Mouse (Mus musculus) ES-E14 (cell line): ENCODE measurements at regions not wholly inside any gene's neighbourhood (a gene's known extent, or its start where the extent isn't known, plus 50 kb on each side); places are given as distances from the start of the nearest gene placed in this dataset.

Experiments used
- DNase-seq: peaks from one replicate; pipeline ENCODE4 v3.0.0-alpha.2; 2013; ENCODE audit warnings: low read depth, low spot score
- H3K27ac ChIP-seq: 2 replicates; pipeline ENCODE4 v1.5.1; 2012; ENCODE audit warnings: low read depth, mild to moderate bottlenecking, low read length, moderate library complexity, mixed read lengths; ENCODE audit not compliant: poor library complexity, insufficient read depth, severe bottlenecking
- H3K36me3 ChIP-seq: 2 replicates; pipeline ENCODE4 v1.6.1; 2012; ENCODE audit warnings: mild to moderate bottlenecking, low read length, moderate library complexity, mixed read lengths; ENCODE audit not compliant: control insufficient read depth, poor library complexity, insufficient read depth, severe bottlenecking
- H3K4me1 ChIP-seq, 2 experiments: fragments of 150-350 bp in 1 of 2; sonication (generic) in 1 of 2; 2 replicates each; pipeline ENCODE4 v1.6.1; 2012; ENCODE audit warnings: low read length in 2 of 2, mild to moderate bottlenecking in 1 of 2, mixed read lengths in 1 of 2; ENCODE audit not compliant: control insufficient read depth in 2 of 2, insufficient read depth in 2 of 2, poor library complexity in 1 of 2
- H3K4me3 ChIP-seq, 2 experiments: fragments of 150-350 bp in 1 of 2; sonication (generic) in 1 of 2; 2 replicates each; pipeline ENCODE4 v1.5.1; 2012; ENCODE audit warnings: low read length in 2 of 2, low read depth in 1 of 2, mild to moderate bottlenecking in 1 of 2, mixed read lengths in 1 of 2; ENCODE audit not compliant: insufficient read depth in 1 of 2, poor library complexity in 1 of 2, severe bottlenecking in 1 of 2
- H3K9ac ChIP-seq: 2 replicates; pipeline ENCODE4 v1.6.1; 2012; ENCODE audit warnings: low read depth, mild to moderate bottlenecking, low read length, mixed read lengths; ENCODE audit not compliant: poor library complexity, insufficient read depth, severe bottlenecking
- H3K9me3 ChIP-seq: fragments of 150-350 bp; sonication (generic); 2 replicates; pipeline ENCODE4 v1.6.1; 2012; ENCODE audit warnings: low read depth, mild to moderate bottlenecking, low read length; ENCODE audit not compliant: control insufficient read depth, insufficient read depth
- CHD2 ChIP-seq: IDR thresholded peaks from 2 replicates; pipeline ENCODE4 v1.6.1; 2014; ENCODE audit warnings: mild to moderate bottlenecking, low read depth, low read length, inconsistent platforms
- HCFC1 ChIP-seq: IDR thresholded peaks from 2 replicates; pipeline ENCODE4 v1.6.1; 2012; ENCODE audit warnings: low read length, inconsistent platforms, borderline replicate concordance; ENCODE audit not compliant: insufficient read depth
- MAFK ChIP-seq: IDR thresholded peaks from 2 replicates; pipeline ENCODE4 v1.6.1; 2014; ENCODE audit warnings: mild to moderate bottlenecking, low read depth, low read length, inconsistent platforms; ENCODE audit not compliant: insufficient read depth
- ZC3H11A ChIP-seq: IDR thresholded peaks from 2 replicates; pipeline ENCODE4 v1.6.1; 2012; ENCODE audit warnings: low read depth, mild to moderate bottlenecking, inconsistent platforms, low read length, borderline replicate concordance
- ZNF384 ChIP-seq: IDR thresholded peaks from 2 replicates; pipeline ENCODE4 v1.6.1; 2012; ENCODE audit warnings: low read depth, low read length, inconsistent platforms
- in situ Hi-C, 2 experiments: fragments of 600-800 bp; cut with MboI; formaldehyde crosslinking; loops; one replicate each; pipeline ENCODE4 v1.15.1; 2025; ENCODE audit warnings: low sequenced_read_pairs in 2 of 2, inconsistent platforms in 1 of 2; ENCODE audit not compliant: unreplicated experiment in 2 of 2

- peak; percentile 78 for DNase-seq
- Histone ChIP-seq H3K36me3 (no peaks in the 10 kb centered on the region), H3K27ac (no peak overlapping the region), H3K9ac (no peak overlapping the region), H3K4me3 (no peak overlapping the region), H3K4me1 (no peaks in the 10 kb centered on the region), H3K9me3 (no peaks in the 10 kb centered on the region)
- TF ChIP-seq MAFK = no peak
- no peak for TF ChIP-seq ZNF384
- no peak for TF ChIP-seq CHD2
- no peak for TF ChIP-seq HCFC1
- TF ChIP-seq ZC3H11A = no peak
- in situ Hi-C loops = no loop called here
Measured at GRCm38 (mm10) chr4:62881824-62882223, 83.5 kb upstream of the Zfp618 start.

DNA sequence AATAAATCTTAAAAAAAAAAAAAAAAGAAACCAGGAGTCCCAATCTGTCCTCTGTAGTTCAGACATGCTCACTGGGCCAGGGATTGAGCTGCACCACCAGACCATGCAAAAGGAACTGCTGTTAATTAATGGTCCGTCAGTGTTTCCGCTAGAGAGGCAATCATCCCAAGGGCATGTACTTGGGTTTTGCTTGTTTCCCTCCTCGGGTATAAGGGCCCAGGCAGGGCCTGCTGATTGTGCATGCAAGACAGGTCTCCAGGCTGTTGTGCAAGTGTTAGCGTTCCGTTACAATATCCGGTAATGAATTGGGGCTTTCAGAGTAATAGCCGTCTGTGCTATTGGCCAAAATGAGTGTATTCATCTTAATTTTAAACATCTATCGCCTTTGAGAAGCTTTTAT lies 83.1 kb upstream of the Zfp618 start:
- no peak for TF ChIP-seq CHD2
- TF ChIP-seq ZNF384 = no peak
- no peak for TF ChIP-seq HCFC1
- no peak for TF ChIP-seq ZC3H11A
- TF ChIP-seq MAFK = no peak
- Histone ChIP-seq H3K27ac (no peak overlapping the region), H3K4me1 (no peaks in the 10 kb centered on the region), H3K4me3 (no peak overlapping the region), H3K36me3 (no peaks in the 10 kb centered on the region), H3K9ac (no peak overlapping the region), H3K9me3 (no peaks in the 10 kb centered on the region)
- DNase-seq = no peak
- in situ Hi-C loops = no loop called here

DNA sequence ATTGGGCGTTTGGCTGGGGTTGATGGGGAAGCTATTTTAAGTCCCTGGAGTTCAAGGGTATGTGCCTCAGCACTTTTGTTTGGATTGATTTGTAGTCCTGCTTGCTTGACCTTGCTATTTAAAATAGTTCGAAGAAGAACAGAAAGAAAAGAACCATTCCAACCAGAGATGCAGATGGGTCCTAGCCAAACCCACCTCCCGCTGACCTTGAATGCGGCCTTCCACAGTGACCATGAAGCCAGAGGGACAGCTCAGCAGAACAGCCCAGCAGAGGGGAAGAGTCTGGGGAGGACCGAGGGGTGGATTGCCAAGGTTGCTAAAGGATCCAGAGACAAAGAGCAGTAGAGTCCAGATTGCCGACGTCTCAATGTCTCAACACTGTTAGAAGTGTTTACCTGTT lies 76.6 kb upstream of the Zfp618 start:
- in situ Hi-C loops = no loop called here

DNA sequence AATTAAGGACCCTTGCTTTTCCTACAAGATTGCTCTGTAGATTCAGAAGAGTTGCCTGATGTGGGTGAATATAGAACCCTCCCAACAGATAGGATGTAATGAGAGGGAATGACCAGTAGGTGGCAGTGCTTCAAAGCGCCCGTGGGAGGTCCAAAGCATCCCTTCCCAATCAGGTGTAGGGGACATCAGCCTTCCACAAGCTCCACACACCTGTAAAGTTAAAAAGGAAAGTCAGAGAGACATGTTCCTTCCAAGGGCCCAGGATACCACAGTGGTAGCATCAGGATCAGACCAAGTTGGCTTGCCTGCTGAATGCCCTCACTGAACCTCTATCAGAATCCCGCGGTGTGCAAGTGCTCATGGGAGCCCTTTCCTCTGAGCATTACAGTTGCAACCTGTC lies 75.7 kb upstream of the Zfp618 start:
- Histone ChIP-seq H3K4me1 (peaks cover 2 to 6% of the 10 kb centered on the region in 2 experiments; a peak in 3 of 4 replicates), H3K4me3 (no peak overlapping the region), H3K9me3 (no peaks in the 10 kb centered on the region), H3K27ac (no peak overlapping the region), H3K9ac (no peak overlapping the region), H3K36me3 (no peaks in the 10 kb centered on the region)
- DNase-seq = peak; percentile 46
- no peak for TF ChIP-seq HCFC1
- no peak for TF ChIP-seq ZNF384
- TF ChIP-seq CHD2 = no peak
- TF ChIP-seq MAFK = no peak
- no peak for TF ChIP-seq ZC3H11A
- in situ Hi-C loops = no loop called here

More for the DNA sequence above, 76.6 kb upstream of the Zfp618 start:
- no peaks in the 10 kb centered on the region for H3K36me3 ChIP-seq
- H3K27ac ChIP-seq = no peak overlapping the region
- TF ChIP-seq CHD2 (no peak), MAFK (no peak), ZC3H11A (no peak), ZNF384 (no peak), HCFC1 (no peak)
- H3K9ac ChIP-seq = no peak overlapping the region
- no peak overlapping the region for H3K4me3 ChIP-seq
- H3K9me3 ChIP-seq = no peaks in the 10 kb centered on the region
- peaks cover 2 to 6% of the 10 kb centered on the region in 2 experiments; a peak in 3 of 4 replicates for H3K4me1 ChIP-seq
- no peak for DNase-seq
